Mouse (Mus musculus): ENCODE data around the gene Hoxa6. TPM values are rescaled to one million over a fixed set of nuclear protein-coding genes. Genes with fewer than 3 reads are reported as not detected.

Gene Hoxa6
- polyA plus RNA-seq, 1 experiment, result 0.52 TPM

GRCm38 (mm10) chr6:52201269-52201668 lies 7.3 kb downstream of the Hoxa6 start:
- H3K27me3 ChIP-seq (ENCODE audit: control insufficient read depth, insufficient read depth, low read length), result peaks cover 41% of the 10 kb centered on the region
- no peak overlapping the region for H3K4me3 ChIP-seq (ENCODE audit: low read depth, low read length)
- H3K4me1 ChIP-seq (ENCODE audit: control insufficient read depth, insufficient read depth, insufficient read length, low read length), result peaks cover 11% of the 10 kb centered on the region
- no peak overlapping the region for H3K27ac ChIP-seq (ENCODE audit: insufficient read depth, low read depth, low read length)
- WGBS, result 53% methylated on average over 1 of the region's 1 CpGs
- TF ChIP-seq CTCF (IDR thresholded peaks at IDR 0.05; ENCODE audit: extremely low read depth, insufficient read length, insufficient replicate concordance, low read depth, low read length) (no peak), POLR2A (IDR thresholded peaks at IDR 0.05; ENCODE audit: low read depth, low read length) (no peak)
- H3K36me3 ChIP-seq (ENCODE audit: control insufficient read depth, insufficient read depth, low read length), result no peaks in the 10 kb centered on the region

DNA sequence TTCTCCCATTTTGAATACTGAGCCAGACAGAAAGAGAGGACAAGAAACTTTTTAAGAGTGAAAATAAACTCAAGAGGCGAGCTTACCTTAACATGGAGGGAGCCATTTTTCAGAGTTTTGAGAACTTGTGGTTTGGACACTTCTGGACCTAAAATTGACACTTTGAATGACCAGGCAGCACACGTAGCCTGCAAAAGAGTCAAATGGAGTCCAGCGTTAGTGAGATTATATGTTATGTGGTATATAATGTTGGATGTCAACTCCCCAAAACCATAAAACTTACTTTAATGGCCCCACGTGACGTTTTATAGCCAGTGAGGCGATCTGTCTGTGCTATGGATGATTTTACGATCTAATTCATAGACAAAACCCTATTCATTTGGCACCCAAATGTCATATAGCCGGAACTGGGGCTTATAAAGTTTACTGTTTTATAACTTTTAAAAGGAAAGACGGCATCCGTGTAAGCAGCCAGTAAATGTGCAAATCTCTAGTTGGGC lies 7.7 kb downstream of the Hoxa6 start:
- Histone ChIP-seq H3K27ac (ENCODE audit: insufficient read depth, low read depth, low read length) (peak overlapping the region; percentile 37; the same call in 1 of the 2 replicates), H3K4me3 (ENCODE audit: low read depth, low read length) (peak overlapping the region; percentile 41), H3K36me3 (ENCODE audit: control insufficient read depth, insufficient read depth, low read length) (no peaks in the 10 kb centered on the region), H3K27me3 (ENCODE audit: control insufficient read depth, insufficient read depth, low read length) (peaks cover 37% of the 10 kb centered on the region), H3K4me1 (ENCODE audit: control insufficient read depth, insufficient read depth, insufficient read length, low read length) (peaks cover 11% of the 10 kb centered on the region)
- 14% methylated on average over 10 of the region's 10 CpGs for WGBS
- no peak for TF ChIP-seq POLR2A (IDR thresholded peaks at IDR 0.05; ENCODE audit: low read depth, low read length)
- no peak for TF ChIP-seq CTCF (IDR thresholded peaks at IDR 0.05; ENCODE audit: extremely low read depth, insufficient read length, insufficient replicate concordance, low read depth, low read length)

- TF ChIP-seq CTCF (IDR thresholded peaks at IDR 0.05; ENCODE audit: extremely low read depth, insufficient read length, insufficient replicate concordance, low read depth, low read length), result no peak
- no peak for TF ChIP-seq POLR2A (IDR thresholded peaks at IDR 0.05; ENCODE audit: low read depth, low read length)
- WGBS, result 18% methylated on average over 30 of the region's 30 CpGs
- Histone ChIP-seq H3K27ac (ENCODE audit: insufficient read depth, low read depth, low read length) (peak overlapping the region; percentile 37), H3K4me3 (ENCODE audit: low read depth, low read length) (peak overlapping the region; percentile 41), H3K4me1 (ENCODE audit: control insufficient read depth, insufficient read depth, insufficient read length, low read length) (peaks cover 11% of the 10 kb centered on the region), H3K27me3 (ENCODE audit: control insufficient read depth, insufficient read depth, low read length) (peaks cover 32% of the 10 kb centered on the region), H3K36me3 (ENCODE audit: control insufficient read depth, insufficient read depth, low read length) (no peaks in the 10 kb centered on the region)
These were observed 8.3 kb downstream of the Hoxa6 start for GRCm38 (mm10) chr6:52200073-52200750.

GRCm38 (mm10) chr6:52197271-52197670 lies 11.3 kb downstream of the Hoxa6 start:
- TF ChIP-seq CTCF (IDR thresholded peaks at IDR 0.05; ENCODE audit: extremely low read depth, insufficient read length, insufficient replicate concordance, low read depth, low read length), result peak; percentile 35; the same call in 1 of the 2 replicates
- TF ChIP-seq POLR2A (IDR thresholded peaks at IDR 0.05; ENCODE audit: low read depth, low read length), result no peak
- Histone ChIP-seq H3K27me3 (ENCODE audit: control insufficient read depth, insufficient read depth, low read length) (peaks cover 16% of the 10 kb centered on the region), H3K27ac (ENCODE audit: insufficient read depth, low read depth, low read length) (no peak overlapping the region), H3K4me3 (ENCODE audit: low read depth, low read length) (no peak overlapping the region), H3K36me3 (ENCODE audit: control insufficient read depth, insufficient read depth, low read length) (no peaks in the 10 kb centered on the region), H3K4me1 (ENCODE audit: control insufficient read depth, insufficient read depth, insufficient read length, low read length) (peaks cover 11% of the 10 kb centered on the region)
- 35% methylated on average over 10 of the region's 10 CpGs for WGBS

GRCm38 (mm10) chr6:52196811-52197210 lies 11.7 kb downstream of the Hoxa6 start:
- Histone ChIP-seq H3K4me1 (ENCODE audit: control insufficient read depth, insufficient read depth, insufficient read length, low read length) (peaks cover 16% of the 10 kb centered on the region), H3K27me3 (ENCODE audit: control insufficient read depth, insufficient read depth, low read length) (peaks cover 20% of the 10 kb centered on the region), H3K27ac (ENCODE audit: insufficient read depth, low read depth, low read length) (no peak overlapping the region), H3K36me3 (ENCODE audit: control insufficient read depth, insufficient read depth, low read length) (no peaks in the 10 kb centered on the region), H3K4me3 (ENCODE audit: low read depth, low read length) (no peak overlapping the region)
- no peak for TF ChIP-seq POLR2A (IDR thresholded peaks at IDR 0.05; ENCODE audit: low read depth, low read length)
- TF ChIP-seq CTCF (IDR thresholded peaks at IDR 0.05; ENCODE audit: extremely low read depth, insufficient read length, insufficient replicate concordance, low read depth, low read length), result no peak
- WGBS, result 53% methylated on average over 9 of the region's 9 CpGs

DNA sequence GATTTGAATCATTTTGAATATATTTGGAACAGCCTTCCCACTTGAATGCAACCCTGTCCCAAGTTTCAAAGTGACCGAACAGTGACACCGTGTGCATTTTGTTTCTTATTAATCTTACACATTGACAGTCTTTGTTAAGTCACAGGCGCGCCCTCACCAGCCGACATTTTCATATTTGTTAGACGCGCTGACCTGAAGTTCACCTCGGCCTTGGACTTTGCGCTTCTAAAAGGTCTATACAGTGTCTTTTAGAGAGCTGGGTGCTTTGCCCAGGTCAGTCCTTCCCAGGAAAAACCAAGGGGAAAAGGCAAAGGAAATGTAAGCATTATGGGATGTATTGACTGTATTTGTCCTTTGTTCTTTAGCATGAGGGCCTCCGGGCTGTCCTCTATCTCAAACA lies 13.8 kb downstream of the Hoxa6 start:
- H3K27me3 ChIP-seq (ENCODE audit: control insufficient read depth, insufficient read depth, low read length), result peaks cover 27% of the 10 kb centered on the region
- no peak overlapping the region for H3K27ac ChIP-seq (ENCODE audit: insufficient read depth, low read depth, low read length)
- no peak overlapping the region for H3K4me3 ChIP-seq (ENCODE audit: low read depth, low read length)
- peaks cover 5% of the 10 kb centered on the region for H3K4me1 ChIP-seq (ENCODE audit: control insufficient read depth, insufficient read depth, insufficient read length, low read length)
- no peaks in the 10 kb centered on the region for H3K36me3 ChIP-seq (ENCODE audit: control insufficient read depth, insufficient read depth, low read length)
- 42% methylated on average over 10 of the region's 10 CpGs for WGBS
- TF ChIP-seq POLR2A (IDR thresholded peaks at IDR 0.05; ENCODE audit: low read depth, low read length) (no peak), CTCF (IDR thresholded peaks at IDR 0.05; ENCODE audit: extremely low read depth, insufficient read length, insufficient replicate concordance, low read depth, low read length) (no peak)

DNA sequence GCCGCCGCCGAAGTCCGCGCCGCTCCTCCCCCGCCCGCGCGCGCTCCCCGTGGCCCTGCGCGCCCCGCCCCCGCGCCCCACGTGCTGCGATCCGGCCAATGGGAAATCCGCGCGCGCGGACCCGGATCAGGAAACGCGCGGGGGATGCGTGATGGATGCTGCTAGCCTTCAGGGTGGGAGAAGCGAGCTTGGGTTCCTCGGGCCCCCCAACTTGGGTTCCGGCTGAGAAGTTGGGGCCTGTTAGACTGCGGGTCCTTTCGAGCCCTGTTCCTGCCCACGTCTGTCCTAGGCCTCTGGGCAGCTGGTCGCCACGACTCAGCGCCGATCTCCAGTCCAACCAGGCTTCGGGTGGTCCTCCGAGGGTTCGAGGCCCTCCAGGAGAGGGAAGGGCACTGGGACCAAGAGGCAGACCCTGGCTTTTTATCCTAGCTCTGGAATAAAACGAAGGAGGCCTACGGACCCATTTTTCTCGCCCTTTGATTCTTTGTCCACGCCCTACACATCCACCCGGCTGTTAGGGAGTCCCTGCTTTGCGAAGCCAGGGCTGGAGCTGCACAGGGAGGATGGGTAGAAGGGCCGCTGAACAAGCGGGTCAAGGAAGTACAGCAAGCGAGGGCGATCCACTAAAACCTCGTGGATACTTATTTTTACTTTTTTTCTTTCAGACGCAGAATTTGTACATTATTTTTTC lies 16.5 kb downstream of the Hoxa6 start:
- Histone ChIP-seq H3K4me1 (ENCODE audit: control insufficient read depth, insufficient read depth, insufficient read length, low read length) (peaks cover 5% of the 10 kb centered on the region), H3K36me3 (ENCODE audit: control insufficient read depth, insufficient read depth, low read length) (no peaks in the 10 kb centered on the region), H3K27ac (ENCODE audit: insufficient read depth, low read depth, low read length) (peak overlapping the region; percentile 53), H3K27me3 (ENCODE audit: control insufficient read depth, insufficient read depth, low read length) (peaks cover 27% of the 10 kb centered on the region), H3K4me3 (ENCODE audit: low read depth, low read length) (peak overlapping the region; percentile 99)
- TF ChIP-seq CTCF (IDR thresholded peaks at IDR 0.05; ENCODE audit: extremely low read depth, insufficient read length, insufficient replicate concordance, low read depth, low read length) (no peak), POLR2A (IDR thresholded peaks at IDR 0.05; ENCODE audit: low read depth, low read length) (peak; percentile 55; the same call in 1 of the 2 replicates)
- 2% methylated on average over 42 of the region's 55 CpGs for WGBS
